Mouse (Mus musculus) right cerebral cortex, adult 2 months (tissue): ENCODE results near the gene Sval1.

Source experiments
- DNase-seq, 2 experiments: peaks; one replicate each; pipeline ENCODE4 v3.0.0; 2021 to 2022; ENCODE audit warnings: low spot score in 2 of 2

Gene Sval1

DNA sequence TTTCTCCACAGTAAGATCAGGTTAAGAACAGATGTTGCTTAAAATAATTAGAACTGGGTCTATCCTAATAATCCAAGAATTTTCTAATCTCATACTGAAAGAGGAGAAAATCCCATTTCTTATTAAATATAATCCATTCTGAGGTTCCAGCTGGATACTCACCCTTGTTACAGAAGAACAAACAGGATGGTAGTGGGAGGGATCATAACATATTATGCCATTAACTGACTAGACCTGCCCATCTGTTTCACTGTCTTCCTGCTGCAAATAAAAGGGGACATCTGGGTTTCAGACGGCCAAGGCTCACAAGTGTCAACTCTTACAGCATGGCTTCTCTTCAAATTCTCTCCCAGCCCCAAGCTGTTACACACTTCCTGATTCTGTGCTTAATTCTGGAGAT lies at the start of gene Sval1:
Gene Sval1, plus strand, starts transcription at position 301 of the 400 bp plus-strand sequence.
- DNase-seq = no peak

DNA sequence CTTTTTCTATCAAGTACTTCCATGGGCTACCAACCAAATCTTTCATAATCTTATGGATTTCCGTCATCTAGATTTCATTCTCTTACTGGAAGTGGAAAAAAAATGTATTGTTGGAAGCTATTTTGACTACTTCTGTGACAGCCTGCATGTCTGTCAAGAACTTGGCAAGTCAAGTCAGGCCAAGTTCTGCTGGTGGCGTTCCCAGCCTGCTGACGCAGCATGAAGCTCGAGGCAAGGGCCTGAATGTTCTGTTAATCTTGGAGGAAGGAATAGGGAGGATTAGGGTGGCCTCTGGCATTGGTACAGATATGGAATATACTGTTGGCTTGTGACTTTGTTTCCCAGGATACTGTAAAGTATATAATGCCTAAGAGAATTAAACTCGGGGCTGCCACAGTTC lies 39.8 kb upstream of the Sval1 start:
- DNase-seq = no peak

- no peak for DNase-seq
These were observed 36.5 kb upstream of the Sval1 start for GRCm38 (mm10) chr6:41914883-41915282.

- no peak for DNase-seq
These were observed 16.4 kb downstream of the Sval1 start, which contains the start of gene Sval3 for GRCm38 (mm10) chr6:41967840-41968239. Gene Sval3, plus strand, starts transcription at chr6:41968140.
